Mouse (Mus musculus) heart, postnatal 4 days (tissue): ENCODE measurements around the gene Gm21987. TPM values are rescaled to one million over a fixed set of nuclear protein-coding genes. Genes with fewer than 3 reads are reported as not detected.

Experiments used
- DNase-seq: peaks from one replicate; pipeline ENCODE4 v3.0.0; 2021
- total RNA-seq, 2 experiments: library from RNA; stranded (reverse); gene quantifications; 2 replicates each; pipeline ENCODE4 v1.2.3; 2021

Gm21987 gene
- total RNA-seq, 2 experiments from 2014 or later, result 1.1 to 1.6 TPM

DNA sequence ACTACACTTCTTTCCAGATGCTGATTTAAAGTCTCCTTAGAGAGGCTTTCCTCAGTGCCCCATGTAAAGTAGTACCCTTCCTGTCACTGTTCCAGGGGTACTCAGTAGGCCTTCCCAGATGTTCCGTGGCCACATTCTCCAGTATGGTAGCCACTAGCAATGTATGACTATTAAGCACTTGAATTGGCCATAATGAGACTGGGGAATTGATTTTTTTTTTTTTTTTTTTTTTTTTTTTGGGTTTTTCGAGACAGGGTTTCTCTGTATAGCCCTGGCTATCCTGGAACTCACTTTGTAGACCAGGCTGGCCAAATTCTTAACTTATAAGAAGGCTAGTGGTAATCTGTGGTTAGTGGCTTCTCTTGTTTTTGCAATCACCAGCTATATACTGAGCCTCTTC lies 3.0 kb downstream of the Gm21987 start:
- no peak for DNase-seq

GRCm38 (mm10) chr16:38350361-38350855 lies 3.6 kb downstream of the Gm21987 start:
- DNase-seq, result peak; percentile 71

DNA sequence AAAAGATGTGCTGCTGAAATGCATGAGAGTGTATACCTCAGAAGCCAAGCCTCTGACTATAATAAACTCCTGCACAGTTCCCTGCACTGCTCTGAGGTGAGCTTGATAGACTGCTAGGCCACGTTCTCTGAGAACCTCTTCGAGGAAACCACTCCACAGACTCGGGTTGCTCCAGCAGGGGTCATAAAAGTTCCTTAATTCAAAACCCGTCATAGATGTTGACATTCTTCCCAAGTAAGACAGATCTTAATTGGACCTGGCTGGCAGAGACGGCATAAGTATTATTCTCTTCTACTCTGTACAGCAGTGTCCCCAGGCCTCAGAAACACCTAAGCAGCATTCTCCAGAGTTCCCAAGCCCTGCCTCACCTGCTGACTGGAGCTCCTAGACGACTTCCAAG lies 4.1 kb downstream of the Gm21987 start:
- no peak for DNase-seq

DNA sequence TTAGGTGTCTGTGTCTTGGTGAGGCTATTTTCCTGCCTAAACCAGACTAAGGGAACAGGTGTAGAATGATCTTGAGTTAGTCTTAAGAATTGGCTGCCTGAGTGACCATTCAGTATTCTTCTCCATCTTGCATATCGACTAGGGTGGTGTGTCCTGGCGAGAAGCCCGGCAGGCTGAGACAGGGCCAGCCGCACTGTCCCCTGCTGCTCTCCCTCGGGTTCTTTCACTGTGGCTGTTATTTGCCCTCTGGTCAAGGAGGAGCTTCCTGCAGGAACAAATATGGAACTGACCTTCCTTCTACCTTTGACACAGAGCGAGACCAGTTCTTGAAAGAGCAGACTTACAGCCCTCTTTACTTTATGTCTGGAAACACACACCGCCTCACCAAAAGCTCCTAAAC lies 5.2 kb downstream of the Gm21987 start:
- peak; percentile 67 for DNase-seq

GRCm38 (mm10) chr16:38352851-38353250 lies 6.0 kb downstream of the Gm21987 start:
- no peak for DNase-seq

GRCm38 (mm10) chr16:38353642-38354041 lies 6.8 kb downstream of the Gm21987 start:
- DNase-seq, result no peak

DNA sequence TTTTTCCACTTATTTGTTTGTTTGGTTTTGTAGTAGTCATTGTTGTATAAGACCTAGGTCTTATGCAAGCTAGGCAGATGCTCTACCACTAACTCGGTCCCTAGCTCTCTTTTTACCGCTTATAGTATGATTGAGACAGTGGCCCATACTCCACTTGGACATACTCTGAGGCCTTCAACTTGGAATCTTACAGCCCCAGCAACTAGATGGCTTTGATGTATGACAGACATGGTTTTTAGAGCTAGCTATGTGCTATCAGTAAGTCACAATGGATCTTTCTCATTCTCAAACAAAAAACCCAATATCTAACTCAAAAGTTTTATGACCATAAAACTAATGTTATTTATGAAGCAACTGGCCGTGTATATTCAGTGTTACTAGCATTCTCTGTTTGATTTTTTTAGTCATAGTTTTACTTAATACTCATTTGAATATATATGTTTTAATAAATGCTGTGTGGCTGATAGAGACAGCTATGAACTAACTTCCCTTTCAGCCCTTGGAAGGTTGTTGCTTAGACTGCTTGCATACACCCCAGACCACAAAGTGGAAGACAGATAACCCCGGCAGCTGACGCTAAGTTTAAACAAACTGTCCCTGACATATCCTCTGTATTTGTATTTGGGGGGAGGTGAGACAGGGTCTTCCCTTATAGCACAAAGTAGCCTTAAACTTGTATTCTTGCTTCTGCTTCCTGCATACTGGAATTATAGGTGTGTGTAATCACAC lies 7.5 kb downstream of the Gm21987 start:
- DNase-seq, result no peak

GRCm38 (mm10) chr16:38358256-38358812 lies 11.5 kb downstream of the Gm21987 start:
- DNase-seq, result no peak

DNA sequence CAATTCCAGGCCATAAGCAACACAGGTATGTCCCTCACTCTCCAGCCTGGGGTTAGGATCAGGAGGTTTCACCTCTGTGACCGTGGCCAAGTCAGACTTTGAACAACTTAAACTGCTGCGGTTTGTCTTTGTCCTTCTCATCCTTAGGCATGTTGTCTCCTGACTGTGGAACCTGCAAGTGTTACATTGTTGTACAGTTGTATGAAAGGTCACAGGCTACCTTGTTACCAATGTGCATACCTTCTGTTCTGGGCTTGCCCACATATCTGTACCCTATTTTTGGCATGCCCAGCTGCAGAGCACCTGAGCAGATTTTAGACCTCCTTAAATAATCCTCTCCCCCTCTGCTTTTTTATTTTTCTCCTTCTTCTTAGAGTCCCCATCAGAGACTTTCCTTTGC lies 12.4 kb downstream of the Gm21987 start:
- no peak for DNase-seq

- no peak for DNase-seq
These were observed 13.0 kb downstream of the Gm21987 start for GRCm38 (mm10) chr16:38359857-38360256.

- DNase-seq, result no peak
These were observed 13.5 kb downstream of the Gm21987 start for GRCm38 (mm10) chr16:38360317-38360716.

DNA sequence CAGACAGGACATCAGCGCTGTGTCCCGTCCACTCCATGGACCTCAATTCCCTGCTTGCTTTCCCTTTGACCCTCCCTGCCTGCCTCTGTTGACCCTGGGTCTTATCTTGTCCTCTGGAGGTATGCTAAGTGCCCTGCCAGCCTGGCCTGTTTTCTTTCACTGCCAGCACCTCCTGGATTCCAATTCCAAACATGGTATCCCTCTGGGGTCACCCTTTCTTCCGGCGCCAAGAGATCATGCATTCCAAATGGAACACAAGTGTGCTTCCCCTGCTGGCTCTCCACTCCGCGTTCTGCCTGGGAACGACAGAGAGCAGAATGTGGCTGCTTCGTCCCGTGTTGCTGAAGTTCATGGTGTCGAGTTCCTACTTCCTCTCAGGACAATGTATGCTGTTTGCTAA lies 15.1 kb downstream of the Gm21987 start, which contains the start of gene Popdc2:
TSS of gene Popdc2 (plus strand) at position 277 of the 400 bp plus-strand sequence.
- DNase-seq, result peak; percentile 85

DNA sequence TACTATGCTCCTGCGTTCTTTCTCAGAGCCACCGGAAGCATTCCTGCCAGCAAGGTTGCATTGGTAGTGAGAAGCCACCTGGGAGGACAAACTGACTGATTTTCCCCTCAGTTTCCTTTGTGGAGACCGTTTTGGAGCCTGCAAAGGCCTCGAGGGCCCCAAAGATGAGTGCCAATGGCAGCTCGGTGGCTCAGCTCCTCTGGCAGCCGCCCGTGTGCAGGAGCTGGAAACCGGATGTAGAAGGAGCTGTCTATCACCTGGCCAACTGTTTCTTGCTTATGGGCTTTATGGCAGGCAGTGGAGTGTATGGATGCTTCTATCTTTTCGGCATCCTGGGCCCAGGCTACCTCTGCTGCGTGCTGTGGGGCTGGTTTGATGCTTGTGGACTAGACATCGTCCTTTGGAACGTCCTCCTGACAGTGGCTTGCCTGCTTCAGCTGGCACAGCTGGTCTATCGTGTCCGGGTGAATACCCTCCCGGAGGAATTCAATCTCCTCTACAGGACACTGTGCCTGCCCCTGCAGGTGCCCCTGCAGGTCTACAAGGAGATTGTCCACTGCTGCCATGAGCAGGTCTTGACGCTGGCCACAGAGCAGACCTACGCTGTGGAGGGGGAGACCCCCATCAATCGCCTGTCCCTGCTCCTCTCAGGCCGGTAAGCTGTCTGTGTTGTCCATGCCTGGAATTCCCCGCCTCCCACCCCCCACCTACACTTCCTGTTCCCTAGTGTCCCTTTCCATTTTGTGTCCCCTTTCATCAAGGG lies 15.8 kb downstream of the Gm21987 start:
- DNase-seq, result peak; percentile 33

DNA sequence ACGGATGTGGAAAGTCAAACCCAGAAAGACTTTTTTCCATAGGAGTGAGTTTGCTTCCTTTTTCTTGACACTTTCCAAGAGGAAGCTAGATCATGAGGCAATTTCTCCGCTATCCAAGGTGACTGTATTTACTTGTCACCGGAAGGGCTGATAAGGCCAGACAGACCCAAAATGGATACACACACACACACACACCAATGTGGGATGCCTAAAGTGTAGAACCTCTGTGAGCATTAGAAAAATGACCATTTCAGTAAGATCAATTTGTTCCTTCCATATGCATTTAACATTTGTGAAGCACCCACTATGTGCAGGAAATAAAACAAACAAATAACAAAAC lies 16.4 kb downstream of the Gm21987 start:
- DNase-seq, result no peak

GRCm38 (mm10) chr16:38363657-38364056 lies 16.8 kb downstream of the Gm21987 start:
- peak; percentile 40 for DNase-seq

- no peak for DNase-seq
These were observed 18.6 kb downstream of the Gm21987 start for GRCm38 (mm10) chr16:38365390-38365789.

DNA sequence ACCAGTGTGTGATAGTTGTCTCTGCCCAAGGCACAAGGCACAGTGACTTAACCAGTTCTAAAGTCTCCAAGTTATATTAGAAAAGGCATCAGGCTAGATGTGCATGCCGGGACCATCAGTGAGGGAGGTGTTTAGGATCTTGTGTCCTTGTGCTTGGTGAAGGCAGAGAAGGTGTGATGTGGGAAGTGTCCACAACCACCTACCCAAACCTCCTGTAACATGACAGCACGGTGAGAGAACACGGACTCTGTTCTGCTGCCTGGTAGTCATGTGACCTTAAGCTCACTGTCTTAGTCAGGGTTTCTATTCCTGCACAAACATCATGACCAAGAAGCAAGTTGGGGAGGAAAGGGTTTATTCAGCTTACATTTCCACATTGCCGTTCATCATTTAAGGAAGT lies 19.4 kb downstream of the Gm21987 start:
- no peak for DNase-seq

DNA sequence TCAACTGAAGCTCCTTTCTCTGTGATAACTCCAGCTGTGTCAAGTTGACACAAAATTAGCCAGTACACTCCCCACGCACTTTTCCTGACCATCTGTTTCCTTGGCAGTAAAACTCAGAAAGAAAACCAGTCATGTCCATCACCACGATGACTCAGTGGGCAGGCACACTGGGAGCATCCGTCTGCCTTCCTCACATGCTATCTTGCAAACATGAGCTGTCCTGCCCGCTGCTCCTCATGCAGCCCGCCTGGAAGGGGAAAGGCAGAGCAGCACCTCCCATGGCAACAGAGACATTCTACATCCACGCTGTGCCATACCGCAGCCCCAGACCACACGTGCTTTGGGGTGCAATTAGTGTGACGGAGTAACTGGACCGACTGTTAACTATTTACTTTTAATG lies 21.5 kb downstream of the Gm21987 start:
- DNase-seq, result peak; percentile 59

DNA sequence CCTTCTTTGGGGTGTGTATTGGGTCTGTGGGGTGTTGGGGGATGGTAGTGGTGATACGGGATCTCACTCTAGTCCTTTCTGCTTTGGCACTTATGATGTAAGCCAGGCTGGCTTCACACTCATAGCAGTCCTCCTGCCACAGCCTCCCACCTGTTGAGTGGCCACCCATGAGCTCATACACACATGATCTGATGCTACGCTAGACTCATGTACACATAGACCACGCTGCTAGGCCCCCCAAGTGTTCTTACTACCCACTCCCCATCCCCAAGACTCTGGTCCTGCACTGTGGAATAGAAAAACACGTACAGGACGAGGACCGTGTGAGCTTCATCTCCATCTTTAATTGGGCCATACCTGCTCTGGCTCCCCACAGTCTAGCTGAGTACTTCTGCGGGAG lies 22.2 kb downstream of the Gm21987 start:
- DNase-seq, result no peak

- no peak for DNase-seq
These were observed 22.6 kb downstream of the Gm21987 start for GRCm38 (mm10) chr16:38369431-38369830.

DNA sequence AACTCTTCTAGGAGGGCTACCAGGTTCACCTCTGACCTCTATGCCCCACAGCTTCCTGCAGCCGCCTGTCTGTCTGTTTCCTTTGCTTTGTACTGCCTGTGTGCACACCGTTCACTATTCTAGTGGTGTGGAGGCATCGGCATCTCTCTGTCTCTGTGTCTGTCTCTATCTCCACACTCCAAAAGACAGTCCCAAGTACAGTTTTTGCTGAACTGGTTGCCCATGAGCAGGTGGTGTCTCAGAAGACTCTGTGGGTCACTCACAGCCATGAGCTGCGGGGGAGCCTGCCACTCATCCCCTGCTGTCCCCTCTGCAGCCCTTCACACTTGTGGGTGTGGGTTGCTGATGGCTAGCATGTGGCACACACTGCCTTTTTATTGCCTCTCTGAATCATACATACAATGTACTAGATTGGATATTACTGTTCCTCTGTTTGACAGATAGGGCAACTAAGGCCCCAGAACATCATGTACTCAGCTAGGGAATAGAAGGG lies 23.2 kb downstream of the Gm21987 start:
- no peak for DNase-seq

- peak; percentile 44 for DNase-seq
These were observed 24.0 kb downstream of the Gm21987 start for GRCm38 (mm10) chr16:38370633-38371374.
